Mouse (Mus musculus) right cerebral cortex, postnatal 14 days (tissue): ENCODE results near the gene B4galnt2.

Experiments
- DNase-seq: peaks from one replicate; pipeline ENCODE4 v3.0.0; 2022

The B4galnt2 gene

DNA sequence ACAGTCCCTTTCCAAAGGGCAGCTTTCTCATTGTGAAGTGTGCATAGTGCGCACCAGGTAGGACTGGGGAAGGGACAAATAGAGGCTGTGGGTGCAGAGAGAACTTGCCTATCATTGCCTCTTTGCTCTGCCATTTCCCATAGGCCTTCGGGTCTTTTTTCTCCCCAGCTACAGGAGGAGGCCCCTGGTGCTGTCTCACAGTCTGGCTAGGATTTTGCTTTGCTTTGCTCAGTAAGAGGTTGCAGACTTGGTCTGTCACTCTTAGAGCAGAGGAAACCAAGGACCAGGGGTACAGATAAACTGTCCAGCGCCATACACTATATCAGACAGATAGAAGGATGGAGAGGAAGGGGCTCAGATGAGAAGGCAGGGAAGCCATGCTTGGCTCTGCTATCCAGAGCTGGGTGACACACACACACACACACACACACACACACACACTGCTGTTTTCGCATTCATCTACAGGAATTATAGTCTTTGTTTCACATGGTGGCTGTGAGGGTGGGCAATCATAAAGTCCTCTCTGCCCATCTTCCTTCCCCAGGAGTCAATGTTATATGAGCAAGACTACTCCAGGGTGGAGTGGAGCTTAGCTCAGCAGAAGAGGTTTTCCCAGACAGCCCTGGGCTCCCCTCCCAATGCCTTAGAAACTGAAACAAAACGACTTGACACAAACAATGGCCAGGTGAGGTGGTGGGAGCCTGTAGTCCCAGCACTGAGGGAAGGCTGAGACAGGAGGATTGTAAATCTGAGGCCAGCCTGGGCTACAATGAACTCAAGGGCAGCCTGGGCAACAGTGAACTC lies 73.8 kb downstream of the B4galnt2 start:
- DNase-seq, result no peak

DNA sequence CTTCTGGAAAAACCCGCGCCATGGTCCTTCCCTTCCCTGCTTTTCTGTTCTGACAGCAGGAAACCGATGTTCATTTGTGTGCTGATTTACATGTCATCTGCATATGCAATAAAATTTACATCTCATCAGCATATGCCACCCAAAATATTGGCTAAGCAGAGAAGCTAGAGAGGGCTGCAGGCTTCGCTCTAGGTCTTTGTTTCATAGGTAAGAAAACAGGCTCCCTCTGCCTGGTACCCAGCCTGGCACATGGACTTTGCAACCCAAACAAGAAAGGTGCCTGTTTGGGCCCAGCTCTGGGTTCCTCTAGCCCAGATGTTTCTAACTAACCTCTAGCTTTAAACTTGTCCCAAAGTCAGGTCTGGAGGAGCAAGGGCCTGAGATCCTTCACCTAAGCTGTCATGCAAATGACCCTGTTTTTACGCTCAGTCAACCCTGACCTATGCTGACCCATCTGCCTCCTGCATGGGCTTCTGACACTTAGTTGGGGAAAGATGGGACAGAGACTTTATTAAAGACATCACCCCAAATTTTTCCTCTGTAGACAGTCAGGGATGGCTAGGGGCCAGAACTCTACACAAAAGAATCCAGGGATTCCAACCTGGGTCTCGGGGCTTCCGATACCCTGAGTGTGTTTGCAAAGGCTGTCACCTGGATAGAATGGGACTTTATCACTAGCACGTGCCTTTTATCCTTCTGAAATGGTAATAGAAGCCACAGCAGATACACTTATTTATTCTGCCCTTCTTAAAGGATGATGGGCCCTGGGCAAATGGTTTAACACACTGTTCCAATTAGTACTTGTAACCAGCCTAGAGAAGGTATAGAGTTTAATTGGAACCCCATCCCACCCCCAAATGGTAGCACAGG lies 75.5 kb downstream of the B4galnt2 start:
- no peak for DNase-seq

DNA sequence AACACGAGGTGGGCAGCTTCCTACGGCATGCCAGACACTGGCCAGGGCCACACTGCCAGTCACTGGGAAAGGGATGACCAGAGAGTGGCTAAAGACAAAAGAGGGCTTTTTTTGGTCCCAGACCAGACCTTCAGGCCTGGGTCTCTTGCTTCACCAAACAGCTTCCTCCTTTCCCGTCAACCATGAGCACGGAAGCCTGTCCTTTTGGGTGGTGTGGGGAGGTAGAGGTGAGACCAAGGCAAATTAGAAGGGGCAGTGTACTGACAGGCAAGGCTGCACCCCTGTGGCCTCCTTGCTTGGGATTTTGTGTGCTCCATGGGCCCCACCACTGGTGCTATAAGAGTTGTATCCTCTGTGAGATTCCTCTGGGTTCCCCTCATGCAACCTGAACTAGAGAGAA lies 76.1 kb downstream of the B4galnt2 start:
- DNase-seq, result no peak

DNA sequence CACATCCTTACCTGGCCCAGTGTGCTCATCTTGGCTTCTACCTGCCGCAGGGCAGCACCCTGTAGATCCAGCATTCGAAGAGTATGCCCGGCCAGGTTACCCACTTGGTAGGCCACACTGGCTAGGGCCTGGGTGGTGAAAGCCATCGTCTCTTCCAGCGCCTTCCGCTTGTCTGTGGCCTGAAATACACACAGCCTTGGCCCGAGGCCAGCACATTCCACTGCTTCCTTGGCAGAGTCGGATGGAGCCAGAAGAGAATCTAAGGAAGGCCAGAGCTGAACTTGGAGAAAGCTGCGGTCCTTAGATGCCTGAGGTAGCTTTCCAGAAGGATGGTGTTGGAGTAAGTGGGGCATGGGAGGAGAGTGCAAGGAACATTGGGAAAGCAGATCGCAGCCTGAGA lies 77.6 kb downstream of the B4galnt2 start, which contains the start of gene Gngt2:
Gene Gngt2 (plus strand): TSS at position 158 of the 400 bp plus-strand sequence.
- peak; percentile 65 for DNase-seq

DNA sequence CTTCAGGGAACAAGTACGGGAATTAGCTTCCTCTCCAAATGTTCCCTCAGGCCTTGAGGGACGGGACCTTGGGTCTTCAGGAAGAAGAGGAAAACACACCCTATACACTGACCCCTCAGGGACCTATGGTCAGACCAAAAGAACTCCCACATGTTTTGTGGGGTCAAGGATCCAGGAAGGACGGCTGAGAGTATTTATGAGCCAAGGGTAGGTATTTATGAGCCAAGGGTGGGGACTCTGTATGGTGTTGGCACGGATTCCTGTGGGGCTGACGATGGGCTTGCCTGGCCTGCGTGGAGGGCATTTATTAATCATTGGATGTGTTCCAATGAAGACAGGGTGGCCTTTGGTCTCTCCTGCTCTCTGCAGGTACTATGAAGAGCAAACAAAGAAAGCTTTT lies 78.3 kb downstream of the B4galnt2 start:
- no peak for DNase-seq

DNA sequence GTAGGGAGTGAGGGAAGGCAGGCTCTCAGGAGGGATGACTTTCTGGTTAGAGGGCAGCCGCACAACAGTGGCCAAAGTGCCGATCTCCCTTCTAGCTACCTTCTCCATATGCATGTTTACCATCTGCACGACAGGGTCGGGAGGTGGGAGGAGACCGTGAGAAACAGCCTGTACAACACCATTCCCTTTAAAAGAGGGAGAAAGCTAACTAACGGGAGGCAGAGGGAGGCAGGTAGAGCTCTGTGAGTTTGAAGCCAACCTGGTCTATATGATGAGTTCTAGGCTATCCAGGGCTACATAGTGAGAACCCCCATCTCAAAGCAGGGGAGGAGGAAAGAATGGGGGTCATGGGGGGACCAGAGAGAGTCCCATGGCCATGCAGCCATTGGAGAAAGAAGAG lies 78.9 kb downstream of the B4galnt2 start:
- no peak for DNase-seq

DNA sequence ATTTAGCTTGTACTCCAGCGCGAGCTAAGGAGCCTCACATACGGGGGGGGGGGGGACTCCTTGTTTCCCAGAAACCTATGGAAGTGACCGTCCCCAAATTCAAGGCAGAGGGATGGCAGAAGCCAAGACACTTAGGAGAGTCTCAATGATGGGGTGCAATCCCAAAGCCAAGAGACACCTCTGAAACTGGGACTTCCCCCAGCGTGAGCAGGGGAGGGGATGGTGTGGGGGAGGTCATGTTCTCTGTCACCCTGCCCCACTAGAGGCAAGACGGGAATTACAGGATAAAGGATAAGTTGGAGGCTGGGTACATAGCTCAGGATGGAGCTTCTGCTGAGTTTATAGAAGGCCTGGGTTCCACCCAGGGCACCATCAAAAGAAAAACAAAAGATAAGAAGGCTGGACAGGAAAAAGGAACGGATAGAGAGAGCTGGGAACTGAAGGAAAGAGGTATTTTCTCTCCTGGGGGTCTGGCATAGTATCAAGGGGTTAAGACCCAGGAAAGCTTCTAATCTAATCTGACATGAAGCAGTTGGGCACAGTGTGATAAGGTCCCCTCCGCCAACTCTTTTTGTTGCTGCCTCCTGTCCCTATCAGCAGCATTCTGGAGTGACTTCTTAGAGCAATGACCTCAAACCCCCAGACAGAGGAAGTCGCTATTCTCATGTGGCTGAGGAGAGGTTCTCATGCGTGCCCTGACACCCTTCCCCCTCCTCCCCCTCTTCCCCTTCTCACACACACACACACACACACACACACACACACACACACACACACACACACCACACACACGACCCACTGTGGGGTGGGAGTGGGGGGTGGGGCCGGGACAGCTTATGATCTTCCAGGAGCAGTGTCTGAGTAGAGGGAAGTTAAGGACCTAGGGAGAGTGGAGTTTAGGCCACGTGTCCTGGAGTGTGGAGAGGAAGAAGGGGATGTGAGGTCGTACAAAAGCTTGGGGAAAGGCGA lies 79.7 kb downstream of the B4galnt2 start:
- no peak for DNase-seq

DNA sequence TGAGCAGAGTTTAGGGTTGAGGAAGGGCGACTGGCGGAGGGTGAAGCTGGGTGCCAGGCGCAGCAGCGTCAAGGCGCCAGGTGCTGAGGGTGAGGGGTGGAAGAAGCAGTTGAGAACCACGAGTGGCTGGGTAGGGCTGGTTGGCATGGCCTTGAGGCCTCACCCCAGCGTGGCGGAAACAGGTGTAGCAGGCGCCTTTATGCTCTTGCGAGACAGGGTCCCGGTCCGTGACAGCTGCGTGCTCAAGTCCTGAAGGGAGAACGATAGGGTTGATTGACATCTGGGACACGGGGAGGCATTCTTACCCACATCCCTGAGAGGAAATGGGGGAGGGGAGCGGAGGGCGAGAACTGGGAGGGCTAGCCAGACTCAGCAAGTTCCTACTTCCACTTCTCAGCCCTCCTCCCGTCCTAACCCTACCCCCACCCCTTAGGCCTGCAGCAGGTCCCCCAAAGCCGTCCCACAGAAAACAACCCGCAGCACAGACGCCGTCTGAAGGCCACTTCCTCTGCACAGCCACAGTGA lies 80.5 kb downstream of the B4galnt2 start:
- DNase-seq, result peak; percentile 50

DNA sequence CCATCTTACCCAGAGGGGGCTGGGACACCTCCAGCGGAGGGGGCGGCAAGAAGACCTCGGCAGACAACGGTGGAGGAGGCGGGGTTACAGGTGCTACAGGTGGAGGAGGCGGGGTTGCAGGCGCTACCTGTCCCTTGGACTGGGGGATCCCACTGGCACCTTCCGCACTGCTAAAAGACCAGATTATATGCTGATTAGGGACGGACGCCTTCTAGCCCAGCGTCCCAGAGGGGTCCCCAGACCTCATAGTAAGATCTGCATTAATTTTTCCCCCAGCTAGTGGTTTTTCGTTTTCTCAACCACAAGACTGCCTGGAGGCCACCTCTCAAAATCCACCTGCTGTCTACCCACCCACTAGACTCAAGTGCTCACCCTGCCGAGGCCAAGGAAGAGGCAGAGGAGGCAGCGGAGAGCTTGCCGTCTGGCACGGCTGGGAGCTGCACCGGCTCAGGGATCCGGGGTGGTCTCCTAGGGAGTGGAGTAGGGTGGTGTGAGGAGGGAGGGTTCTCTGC lies 81.0 kb downstream of the B4galnt2 start:
- no peak for DNase-seq

DNA sequence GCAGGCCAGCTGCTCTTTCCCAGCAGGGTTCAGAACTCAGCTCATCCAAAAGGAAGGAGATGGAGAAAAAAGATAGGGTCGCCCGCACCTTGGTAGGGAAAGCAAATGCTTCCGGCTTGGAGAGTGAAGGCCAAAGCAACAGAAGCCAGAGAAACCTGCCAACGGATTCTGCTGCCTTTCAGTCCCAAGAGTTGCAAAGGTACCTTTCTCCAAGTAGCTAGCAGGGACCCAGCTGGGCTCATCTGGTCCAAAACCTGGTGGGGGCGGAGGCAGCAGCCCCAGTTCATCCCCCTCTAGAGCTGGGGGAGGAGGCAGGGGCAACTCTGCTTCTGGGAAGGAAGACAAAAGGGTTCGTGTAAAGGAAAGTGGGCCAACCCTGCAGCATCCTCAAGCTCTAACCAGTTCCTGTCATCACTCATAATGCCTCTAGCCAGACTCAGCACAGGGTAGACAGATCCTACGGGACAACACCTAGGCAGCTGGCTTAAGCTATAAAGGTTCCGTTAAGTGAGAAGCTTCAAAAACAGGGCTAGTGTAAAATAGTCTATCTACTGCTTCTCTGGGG lies 81.6 kb downstream of the B4galnt2 start:
- no peak for DNase-seq

DNA sequence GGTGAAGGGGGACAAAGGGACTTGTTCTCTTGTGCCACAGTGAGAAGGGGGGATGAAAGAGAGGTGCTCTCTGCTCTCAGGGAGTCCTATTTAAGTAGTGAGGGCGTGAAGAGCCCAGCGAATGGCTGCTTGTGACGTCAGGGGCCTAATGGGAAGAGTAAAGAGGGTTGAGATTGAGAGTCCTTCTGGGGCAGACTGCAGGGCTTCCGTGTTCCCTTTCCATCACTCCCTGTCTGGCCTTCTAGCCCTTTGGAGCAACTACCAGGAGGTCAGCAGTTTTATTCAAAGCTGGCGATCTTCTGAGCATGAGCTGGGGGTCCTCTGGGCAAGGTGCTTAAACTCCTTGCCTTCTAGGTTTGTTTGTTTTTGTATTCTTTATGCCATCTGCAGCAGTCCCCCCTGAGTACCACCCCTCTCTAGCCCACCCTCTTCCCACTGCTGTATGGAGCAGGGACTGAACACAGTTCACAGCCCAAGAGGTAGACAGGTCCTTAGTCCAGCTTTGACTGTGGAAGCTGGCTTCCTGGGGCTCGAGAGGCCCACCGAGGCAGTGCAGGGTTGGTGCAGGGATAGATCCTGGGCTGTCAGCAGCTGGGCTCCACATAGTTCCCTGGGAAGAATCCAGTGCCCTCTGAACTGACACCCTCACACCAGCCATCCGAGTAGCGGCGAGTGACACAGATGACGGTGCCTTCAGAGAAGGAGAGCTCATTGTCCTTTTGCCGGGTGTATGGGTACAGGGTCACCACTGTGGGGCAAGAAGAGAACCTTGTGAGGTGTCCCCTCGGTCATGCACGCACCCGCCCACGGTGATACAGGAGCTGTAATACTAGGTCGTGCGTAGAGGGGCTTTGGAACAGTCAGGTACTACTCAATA lies 82.3 kb downstream of the B4galnt2 start:
- no peak for DNase-seq

DNA sequence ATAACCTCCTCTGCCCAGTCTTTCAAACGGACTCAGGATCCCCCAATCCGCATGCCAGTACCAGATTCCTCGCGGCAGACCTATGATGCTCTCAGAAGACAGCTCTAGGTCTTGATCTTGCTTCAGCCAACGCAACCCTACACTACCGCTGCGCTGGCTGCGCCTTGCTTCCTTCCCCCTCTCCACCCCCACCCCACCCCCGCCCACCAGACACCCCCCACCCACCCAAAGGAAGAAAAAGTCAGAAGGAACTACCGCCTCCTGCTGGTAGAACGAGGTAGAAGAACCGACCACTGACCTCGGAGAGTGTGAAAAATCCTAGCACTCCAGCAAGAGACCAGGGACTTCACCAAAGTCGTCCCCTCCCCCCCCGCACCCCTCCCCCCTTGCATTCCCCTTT lies 83.0 kb downstream of the B4galnt2 start:
- no peak for DNase-seq

DNA sequence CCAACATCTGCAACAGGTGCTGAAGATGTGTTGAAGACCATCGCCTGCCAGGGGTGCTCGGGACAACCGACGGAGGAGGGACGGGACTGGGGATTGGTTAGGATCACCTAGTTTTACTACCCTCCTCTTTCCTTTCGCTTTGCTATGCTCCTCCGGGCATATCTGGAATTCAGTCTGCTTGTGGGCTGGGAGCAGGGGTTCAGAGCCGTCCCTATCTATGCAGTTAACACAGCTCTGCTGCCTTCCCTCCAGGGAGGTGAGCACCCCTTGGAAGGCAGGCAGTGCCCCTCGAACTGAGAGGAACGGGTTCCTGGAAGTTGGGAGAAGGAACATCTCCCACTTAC lies 83.4 kb downstream of the B4galnt2 start:
- DNase-seq, result no peak

DNA sequence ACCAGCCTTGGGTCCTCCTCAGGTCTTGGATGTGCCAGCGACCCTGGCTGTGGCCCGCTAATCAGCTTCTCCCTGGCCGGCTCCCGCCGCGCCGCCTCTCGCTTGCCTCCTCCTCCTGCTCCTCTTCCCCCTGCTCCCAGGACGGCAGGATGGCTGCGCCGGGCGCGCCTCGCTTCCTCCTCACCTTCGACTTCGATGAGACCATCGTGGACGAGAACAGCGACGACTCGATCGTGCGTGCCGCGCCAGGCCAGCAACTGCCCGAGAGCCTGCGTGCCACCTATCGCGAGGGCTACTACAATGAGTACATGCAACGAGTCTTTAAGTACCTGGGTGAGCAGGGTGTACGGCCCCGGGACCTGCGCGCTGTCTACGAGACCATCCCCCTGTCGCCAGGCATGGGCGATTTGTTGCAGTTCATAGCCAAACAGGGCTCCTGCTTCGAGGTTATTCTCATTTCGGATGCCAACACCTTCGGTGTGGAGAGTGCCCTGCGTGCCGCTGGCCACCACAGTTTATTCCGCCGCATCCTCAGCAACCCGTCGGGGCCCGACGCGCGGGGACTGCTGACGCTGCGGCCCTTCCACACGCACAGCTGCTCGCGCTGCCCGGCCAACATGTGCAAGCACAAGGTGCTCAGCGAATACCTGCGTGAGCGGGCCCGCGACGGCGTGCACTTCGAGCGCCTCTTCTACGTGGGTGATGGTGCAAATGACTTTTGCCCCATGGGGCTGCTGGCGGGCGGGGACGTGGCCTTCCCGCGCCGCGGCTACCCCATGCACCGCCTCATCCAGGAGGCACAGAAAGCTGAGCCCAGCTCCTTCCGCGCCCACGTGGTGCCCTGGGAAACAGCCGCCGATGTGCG lies 84.0 kb downstream of the B4galnt2 start:
- DNase-seq, result no peak

DNA sequence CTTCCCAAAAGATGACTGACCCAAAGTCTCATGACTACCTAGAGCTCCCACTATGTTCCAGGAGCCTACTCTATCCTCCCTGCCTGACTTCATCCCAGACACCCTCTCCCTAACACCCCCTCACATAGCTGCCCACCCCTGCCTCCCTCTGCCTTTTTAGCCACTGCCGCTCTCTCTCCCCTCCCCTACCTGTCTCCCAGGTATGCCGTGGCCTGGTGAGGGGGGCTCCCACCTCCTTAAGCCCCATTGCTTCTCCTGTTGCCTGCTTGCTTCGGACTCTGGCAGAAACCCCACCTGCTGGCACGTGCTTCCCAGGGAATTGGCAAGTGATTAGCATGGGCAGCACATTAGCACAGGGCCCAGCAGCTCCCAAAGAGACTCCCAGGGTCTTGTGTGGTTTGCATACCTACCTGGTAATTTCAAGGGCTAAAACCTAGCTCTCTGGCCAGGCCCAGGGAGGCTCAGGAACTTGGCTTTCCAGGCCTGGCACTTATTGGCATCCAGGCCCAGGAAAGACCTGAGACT lies 85.1 kb downstream of the B4galnt2 start:
- no peak for DNase-seq

DNA sequence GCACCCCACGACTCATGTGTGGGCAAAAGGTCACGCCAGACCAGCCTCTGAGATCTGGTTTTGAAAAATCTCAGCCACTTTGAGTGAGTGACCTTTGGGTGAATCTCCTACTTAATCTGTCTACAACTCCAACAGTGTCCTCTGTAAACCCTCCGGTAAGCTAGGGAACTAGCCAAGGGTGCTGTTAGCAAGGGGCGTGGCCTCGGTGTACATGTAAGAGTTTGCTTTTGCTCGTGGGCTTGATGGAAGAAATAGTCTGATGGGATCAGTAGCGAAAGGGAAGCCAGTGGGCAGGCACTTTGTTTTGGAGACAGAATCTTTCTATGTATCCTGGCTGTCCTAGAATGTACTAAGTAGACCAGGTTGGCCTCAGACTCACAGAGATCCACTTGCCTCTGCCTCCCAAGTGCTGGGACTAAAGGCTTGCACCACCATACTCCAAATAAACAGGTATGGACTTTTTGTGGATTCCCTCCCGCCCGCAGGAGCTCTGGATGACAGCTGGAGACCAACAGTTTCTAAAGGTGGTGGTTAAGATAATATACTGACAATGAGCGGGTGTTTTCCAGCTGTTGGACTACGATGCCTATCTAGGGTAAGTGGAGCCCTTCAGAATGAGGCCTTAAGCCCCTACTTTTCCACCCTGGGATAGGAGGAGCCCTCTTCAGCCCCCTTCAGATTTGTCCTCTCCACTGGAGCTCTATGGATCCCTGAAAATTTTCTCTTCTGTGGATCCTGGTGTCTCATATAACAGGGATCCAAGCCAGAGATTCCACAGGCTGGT lies 86.3 kb downstream of the B4galnt2 start:
- DNase-seq, result no peak

DNA sequence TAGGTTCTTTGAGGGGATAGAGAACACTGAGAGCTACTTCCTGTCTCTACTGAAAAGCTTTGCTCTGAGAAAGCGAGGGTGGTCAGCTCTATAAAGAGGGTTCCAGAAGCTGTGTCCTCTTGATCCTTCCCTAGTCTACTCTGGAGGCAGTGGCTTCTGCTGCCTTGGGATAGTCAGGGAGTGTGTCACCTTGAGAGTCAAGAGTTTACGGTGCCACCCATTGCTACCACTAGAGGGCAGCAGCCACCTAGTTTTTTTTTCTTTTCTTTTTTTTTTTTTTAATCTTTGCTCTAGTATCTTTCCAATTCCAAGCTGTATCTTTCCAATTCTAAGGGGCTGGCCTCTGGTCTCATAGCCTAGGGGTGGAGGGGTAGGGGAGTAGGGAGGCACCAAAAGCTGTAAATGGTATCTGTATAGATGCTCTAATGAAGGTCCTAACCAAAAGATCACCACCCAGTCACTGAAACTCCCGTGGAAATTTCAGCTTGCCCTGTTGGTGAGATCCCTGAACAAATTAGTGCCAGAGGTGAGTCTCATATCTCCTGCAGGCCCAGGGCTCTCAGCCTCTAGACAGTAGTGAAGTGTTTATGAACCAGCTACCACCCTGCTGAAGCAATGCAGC lies 87.1 kb downstream of the B4galnt2 start:
- DNase-seq, result peak; percentile 70

DNA sequence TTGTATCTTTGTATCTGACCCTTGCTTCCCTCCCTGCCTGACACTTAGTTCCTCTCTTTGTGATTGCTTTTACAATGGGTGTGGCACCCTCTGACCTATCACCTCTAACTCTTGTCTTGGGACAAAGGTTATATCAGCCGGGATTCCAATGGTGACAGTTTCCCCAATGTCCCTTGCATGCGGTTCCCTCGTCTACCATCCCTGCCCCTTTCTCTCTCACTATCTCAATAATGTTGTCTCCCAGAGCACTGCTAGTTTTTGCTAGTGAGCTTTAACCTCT lies 87.6 kb downstream of the B4galnt2 start:
- DNase-seq, result no peak
